Comparison of ENCODE assay signal across 18 mouse cellular contexts in genomic region chr17:64789175-64789574, GRCm38 (mm10). TPM values are rescaled to one million over a fixed set of nuclear protein-coding genes. Genes with fewer than 3 reads are reported as not detected.
A peak's percentile ranks its signal among the peaks of the same experiment; 100 is the strongest.
DNase-seq lines count a peak whose midpoint lies in the region; ATAC-seq and TF ChIP-seq lines count a peak whose summit lies in the region.
"Had no signal": no experiment of that assay in that cellular context is flagged by ENCODE, and none has a peak within 500 bp of the region (broad histone marks: within the 10 kb centered on the region; RNA-seq: fewer than 3 reads in every experiment).

No protein-coding gene starts in this region.

- no peak overlapping the region for H3K4me2 ChIP-seq in heart, embryonic 13.5 days
- H3K4me2 ChIP-seq in heart, embryonic 12.5 days, result no peak overlapping the region
- H3K4me2 ChIP-seq in lung, postnatal 0 days (replicated peaks; ENCODE audit: low read depth, low read length), result no peak overlapping the region
- H3K4me2 ChIP-seq in kidney, embryonic 16.5 days (replicated peaks; ENCODE audit: low read depth, low read length), result no peak overlapping the region
- no peak overlapping the region for H3K4me2 ChIP-seq in stomach, postnatal 0 days (replicated peaks; ENCODE audit: low read depth)
- H3K4me2 ChIP-seq: embryonic facial prominence, embryonic 13.5 days; forebrain, embryonic 12.5 days; hindbrain, embryonic 14.5 days had no signal

- peak; percentile 39 to 54 for DNase-seq in lung, adult 18-20 months
- no peak for DNase-seq in lung, adult 2 months
- DNase-seq in lung, postnatal 0 days (ENCODE audit: low spot score), result peak; percentile 40
- DNase-seq in stomach, postnatal 0 days (ENCODE audit: low spot score), result no peak
- DNase-seq: adrenal gland, postnatal 25 days; cerebellum, adult 18-20 months; cerebellum, adult 9-11 months; gastrocnemius, adult 2 months; gastrocnemius, postnatal 25 days had no signal

- no peaks in the 10 kb centered on the region for H3K36me3 ChIP-seq in heart, embryonic 13.5 days
- no peaks in the 10 kb centered on the region for H3K36me3 ChIP-seq in heart, embryonic 12.5 days
- H3K36me3 ChIP-seq in lung, postnatal 0 days (ENCODE audit: insufficient read depth, low read length), result no peaks in the 10 kb centered on the region
- no peaks in the 10 kb centered on the region for H3K36me3 ChIP-seq in kidney, embryonic 16.5 days (ENCODE audit: insufficient read depth, low read length)
- no peaks in the 10 kb centered on the region for H3K36me3 ChIP-seq in stomach, postnatal 0 days (ENCODE audit: control insufficient read depth, insufficient read depth, low read length)
- H3K36me3 ChIP-seq: embryonic facial prominence, embryonic 13.5 days; forebrain, embryonic 12.5 days; hindbrain, embryonic 10.5 days had no signal

- H3K9me3 ChIP-seq in heart, embryonic 13.5 days, result no peaks in the 10 kb centered on the region
- H3K9me3 ChIP-seq in heart, embryonic 12.5 days (replicated peaks), result no peaks in the 10 kb centered on the region
- H3K9me3 ChIP-seq in lung, postnatal 0 days (ENCODE audit: low read length), result no peaks in the 10 kb centered on the region
- H3K9me3 ChIP-seq in kidney, embryonic 16.5 days (ENCODE audit: low read length), result no peaks in the 10 kb centered on the region
- H3K9me3 ChIP-seq in stomach, postnatal 0 days (ENCODE audit: control insufficient read depth, low read length), result no peaks in the 10 kb centered on the region
- H3K9me3 ChIP-seq: embryonic facial prominence, embryonic 13.5 days; forebrain, embryonic 12.5 days; hindbrain, embryonic 10.5 days had no signal

- H3K27me3 ChIP-seq in heart, embryonic 13.5 days (replicated peaks), result 0 out of 2 replicates have a peak, but pooled peaks cover 8% of the 10 kb centered on the region
- 0 out of 2 replicates have a peak, but pooled peaks cover 5% of the 10 kb centered on the region for H3K27me3 ChIP-seq in heart, embryonic 12.5 days (replicated peaks)
- H3K27me3 ChIP-seq in lung, postnatal 0 days (replicated peaks; ENCODE audit: insufficient read depth, low read length), result no peaks in the 10 kb centered on the region
- H3K27me3 ChIP-seq in kidney, embryonic 16.5 days (ENCODE audit: insufficient read depth, low read length), result no peaks in the 10 kb centered on the region
- H3K27me3 ChIP-seq in stomach, postnatal 0 days (ENCODE audit: control insufficient read depth, insufficient read depth, low read length), result no peaks in the 10 kb centered on the region
- H3K27me3 ChIP-seq: forebrain, embryonic 12.5 days had no signal

- no peak overlapping the region for H3K9ac ChIP-seq in heart, embryonic 13.5 days
- no peak overlapping the region for H3K9ac ChIP-seq in heart, embryonic 12.5 days
- H3K9ac ChIP-seq in lung, postnatal 0 days (replicated peaks; ENCODE audit: low read depth), result no peak overlapping the region
- no peak overlapping the region for H3K9ac ChIP-seq in kidney, embryonic 16.5 days (replicated peaks; ENCODE audit: low read length)
- H3K9ac ChIP-seq in stomach, postnatal 0 days (ENCODE audit: low read length), result no peak overlapping the region
- H3K9ac ChIP-seq: embryonic facial prominence, embryonic 13.5 days; forebrain, embryonic 12.5 days; hindbrain, embryonic 14.5 days had no signal

- H3K27ac ChIP-seq in heart, embryonic 13.5 days (replicated peaks), result peak overlapping the region; percentile 15; the same call in 1 of the 2 replicates
- H3K27ac ChIP-seq in heart, embryonic 12.5 days (ENCODE audit: poor library complexity, severe bottlenecking), result no peak overlapping the region
- no peak overlapping the region for H3K27ac ChIP-seq in lung, postnatal 0 days (ENCODE audit: low read length)
- no peak overlapping the region for H3K27ac ChIP-seq in kidney, embryonic 16.5 days (ENCODE audit: low read length)
- H3K27ac ChIP-seq in stomach, postnatal 0 days (replicated peaks), result no peak overlapping the region
- H3K27ac ChIP-seq: embryonic facial prominence, embryonic 13.5 days; forebrain, embryonic 12.5 days; gastrocnemius, adult 2 months; hindbrain, embryonic 10.5 days; hindbrain, embryonic 14.5 days had no signal

- ATAC-seq in heart, embryonic 13.5 days (ENCODE audit: extremely low read depth, insufficient number of reproducible peaks, low FRiP score, low TSS enrichment), result no peak
- no peak; the same call in 1 of the 2 replicates for ATAC-seq in heart, embryonic 12.5 days (ENCODE audit: insufficient number of reproducible peaks, low FRiP score)
- ATAC-seq in lung, postnatal 0 days, result peak; percentile 87
- ATAC-seq in kidney, embryonic 16.5 days (ENCODE audit: low FRiP score, low TSS enrichment), result no peak
- no peak for ATAC-seq in stomach, postnatal 0 days (ENCODE audit: low FRiP score, low TSS enrichment)
- ATAC-seq: intestine, embryonic 16.5 days had no signal

- TF ChIP-seq EP300 in lung, postnatal 0 days (IDR thresholded peaks at IDR 0.05), result 0 out of 2 replicates have a peak, but pooled peaks have one; percentile 28
- TF ChIP-seq EP300 in stomach, postnatal 0 days (optimal IDR thresholded peaks at IDR 0.05), result no peak

- no peak overlapping the region for H3K4me3 ChIP-seq in heart, embryonic 13.5 days
- no peak overlapping the region for H3K4me3 ChIP-seq in heart, embryonic 12.5 days
- no peak overlapping the region for H3K4me3 ChIP-seq in lung, adult 2 months (replicated peaks; ENCODE audit: extremely low read depth, low read depth, low read length)
- no peak overlapping the region for H3K4me3 ChIP-seq in lung, postnatal 0 days (ENCODE audit: low read depth, low read length)
- no peak overlapping the region for H3K4me3 ChIP-seq in kidney, embryonic 16.5 days (ENCODE audit: low read length)
- H3K4me3 ChIP-seq in stomach, postnatal 0 days (ENCODE audit: low read depth, low read length), result no peak overlapping the region
- H3K4me3 ChIP-seq: embryonic facial prominence, embryonic 13.5 days; forebrain, embryonic 12.5 days; gastrocnemius, adult 2 months; hindbrain, embryonic 10.5 days had no signal

- 28% methylated on average over 3 of the region's 3 CpGs for WGBS in heart, embryonic 13.5 days
- 15% methylated on average over 3 of the region's 3 CpGs for WGBS in heart, embryonic 12.5 days
- WGBS in lung, adult 2 months, result 44% methylated on average over 3 of the region's 3 CpGs
- 24% methylated on average over 3 of the region's 3 CpGs for WGBS in lung, postnatal 0 days
- WGBS in kidney, embryonic 16.5 days, result 47% methylated on average over 3 of the region's 3 CpGs
- WGBS in stomach, postnatal 0 days, result 48% methylated on average over 3 of the region's 3 CpGs

- TF ChIP-seq CTCF in lung, adult 2 months (IDR thresholded peaks at IDR 0.05; ENCODE audit: insufficient read depth, low read length), result no peak
- no peak for TF ChIP-seq CTCF in lung, postnatal 0 days (IDR thresholded peaks at IDR 0.05)
- TF ChIP-seq CTCF in stomach, postnatal 0 days (IDR thresholded peaks at IDR 0.05; ENCODE audit: low read depth), result no peak

- peaks cover 21% of the 10 kb centered on the region for H3K4me1 ChIP-seq in heart, embryonic 13.5 days
- peaks cover 12% of the 10 kb centered on the region for H3K4me1 ChIP-seq in heart, embryonic 12.5 days (replicated peaks)
- H3K4me1 ChIP-seq in lung, adult 2 months (ENCODE audit: control insufficient read depth, insufficient read depth, low read length), result no peaks in the 10 kb centered on the region
- H3K4me1 ChIP-seq in lung, postnatal 0 days (ENCODE audit: insufficient read depth, low read depth, low read length), result no peaks in the 10 kb centered on the region; the same call in 1 of the 2 replicates
- H3K4me1 ChIP-seq in kidney, embryonic 16.5 days (ENCODE audit: insufficient read depth, low read length), result no peaks in the 10 kb centered on the region
- no peaks in the 10 kb centered on the region for H3K4me1 ChIP-seq in stomach, postnatal 0 days (replicated peaks; ENCODE audit: control insufficient read depth, insufficient read depth)
- H3K4me1 ChIP-seq: forebrain, embryonic 12.5 days; hindbrain, embryonic 10.5 days had no signal

- TF ChIP-seq POLR2A in lung, adult 2 months (IDR thresholded peaks at IDR 0.05; ENCODE audit: borderline replicate concordance, extremely low read depth, low read depth, low read length), result no peak

RNA-seq across cellular contexts. Expression of gene 4930583I09Rik, which starts 46.7 kb away (rescaled TPM):
- not detected in 2 replicates for polyA plus RNA-seq in heart, embryonic 13.5 days (2015; fragmentation: Nextera tagmentation; extraction: Ambion mirVana)
- not detected in 2 replicates for polyA plus RNA-seq in heart, embryonic 12.5 days (2016; fragmentation: Nextera tagmentation; extraction: Ambion mirVana)
- not detected in 2 replicates for polyA plus RNA-seq in lung, adult 2 months (2012; rRNA removed)
- not detected in 2 replicates for polyA plus RNA-seq in lung, postnatal 0 days (2015; fragmentation: Nextera tagmentation; extraction: Ambion mirVana)
- polyA plus RNA-seq in kidney, embryonic 16.5 days (2015; fragmentation: Nextera tagmentation; extraction: Ambion mirVana), result not detected in 2 replicates
- not detected in 2 replicates for polyA plus RNA-seq in stomach, postnatal 0 days (2015; fragmentation: Nextera tagmentation; extraction: Ambion mirVana)
- polyA plus RNA-seq: adrenal gland, adult 2 months; embryonic facial prominence, embryonic 13.5 days; forebrain, embryonic 12.5 days; hindbrain, embryonic 10.5 days; hindbrain, embryonic 14.5 days; intestine, embryonic 16.5 days had no signal

Comparison
In these comparisons a context has a peak if more than half of its experiments do, and no peak if none do; other contexts are left out.
1. DNase-seq: peak in lung, adult 18-20 months (2 of 2) and lung, postnatal 0 days (single experiment); none in lung, adult 2 months (single experiment) and stomach, postnatal 0 days (single experiment).